Mouse (Mus musculus) MEL (cell line): ENCODE measurements at regions not wholly inside any gene's neighbourhood (a gene's known extent, or its start where the extent isn't known, plus 50 kb on each side); places are given as distances from the start of the nearest gene placed in this dataset.

Experiments used
- DNase-seq: peaks from one replicate; pipeline ENCODE4 v3.0.0; 2011; ENCODE audit warnings: low read depth, low spot score
- H3K27ac ChIP-seq: 2 replicates; pipeline ENCODE4 v1.5.1; 2012; ENCODE audit warnings: low read depth, mild to moderate bottlenecking, control low read depth, low read length, moderate library complexity; ENCODE audit not compliant: control insufficient read depth
- H3K27me3 ChIP-seq, 2 experiments: fragments of 150-350 bp in 1 of 2; sonication (generic) in 1 of 2; 2 replicates each; pipeline ENCODE4 v1.6.1; 2012; ENCODE audit warnings: low read length in 2 of 2, mild to moderate bottlenecking in 2 of 2, improper control_type of control experiment in 1 of 2, moderate library complexity in 1 of 2; ENCODE audit not compliant: insufficient read depth in 2 of 2, control insufficient read depth in 1 of 2
- H3K36me3 ChIP-seq, 2 experiments: 2 replicates each; pipeline ENCODE4 v1.6.1; 2012 to 2014; ENCODE audit warnings: low read length in 2 of 2, improper control_type of control experiment in 1 of 2, inconsistent platforms in 1 of 2, mild to moderate bottlenecking in 1 of 2; ENCODE audit not compliant: insufficient read depth in 2 of 2, control insufficient read depth in 1 of 2
- H3K4me1 ChIP-seq, 2 experiments: fragments of 150-350 bp in 1 of 2; sonication (generic) in 1 of 2; 2 replicates each; pipeline ENCODE4 v1.6.1; 2012; ENCODE audit warnings: low read length in 2 of 2, improper control_type of control experiment in 1 of 2, mild to moderate bottlenecking in 1 of 2; ENCODE audit not compliant: insufficient read depth in 2 of 2, control insufficient read depth in 1 of 2
- H3K4me3 ChIP-seq, 2 experiments: fragments of 150-350 bp in 1 of 2; sonication (generic) in 1 of 2; 2 replicates each; pipeline ENCODE4 v1.5.1; 2012; ENCODE audit warnings: low read depth in 2 of 2, low read length in 2 of 2, mild to moderate bottlenecking in 2 of 2, moderate library complexity in 2 of 2, control low read depth in 1 of 2, improper control_type of control experiment in 1 of 2; ENCODE audit not compliant: control insufficient read depth in 1 of 2, insufficient read depth in 1 of 2
- H3K79me2 ChIP-seq: 2 replicates; pipeline ENCODE4 v1.6.1; 2012; ENCODE audit warnings: mild to moderate bottlenecking, low read length, moderate library complexity; ENCODE audit not compliant: control insufficient read depth, poor library complexity, insufficient read depth
- H3K9ac ChIP-seq: 2 replicates; pipeline ENCODE4 v1.6.1; 2012; ENCODE audit warnings: low read depth, mild to moderate bottlenecking, control low read depth, low read length, moderate library complexity; ENCODE audit not compliant: control insufficient read depth, poor library complexity, severe bottlenecking
- H3K9me3 ChIP-seq: fragments of 150-350 bp; sonication (generic); replicated peaks from 2 replicates; pipeline ENCODE4 v1.6.1; 2012; ENCODE audit warnings: mild to moderate bottlenecking, low read length, improper control_type of control experiment, moderate library complexity; ENCODE audit not compliant: insufficient read depth
- CTCF ChIP-seq, 3 experiments: IDR thresholded peaks in 2 of 3; conservative IDR thresholded peaks in 1 of 3; 2 replicates each; pipeline ENCODE4 v1.5.1; 2011 to 2012; ENCODE audit warnings: low read length in 3 of 3, low read depth in 2 of 3, mild to moderate bottlenecking in 2 of 3, improper control_type of control experiment in 1 of 3, inconsistent platforms in 1 of 3, mixed read lengths in 1 of 3, moderate library complexity in 1 of 3; ENCODE audit not compliant: control insufficient read depth in 1 of 3, insufficient read depth in 1 of 3, poor library complexity in 1 of 3, severe bottlenecking in 1 of 3
- E2F4 ChIP-seq: IDR thresholded peaks from 2 replicates; pipeline ENCODE4 v1.6.1; 2011; ENCODE audit warnings: low read depth, low read length, improper control_type of control experiment, borderline replicate concordance
- GABPA ChIP-seq: IDR thresholded peaks from 2 replicates; pipeline ENCODE4 v1.6.1; 2012; ENCODE audit warnings: low read depth, mild to moderate bottlenecking, inconsistent platforms, low read length, improper control_type of control experiment, moderate library complexity
- JUND ChIP-seq: IDR thresholded peaks from 2 replicates; pipeline ENCODE4 v1.6.1; 2011; ENCODE audit warnings: low read depth, mild to moderate bottlenecking, improper control_type of control experiment, low read length
- MAFK ChIP-seq: IDR thresholded peaks from 2 replicates; pipeline ENCODE4 v1.6.1; 2011; ENCODE audit warnings: low read depth, mild to moderate bottlenecking, low read length, improper control_type of control experiment, borderline replicate concordance
- MYC ChIP-seq: IDR thresholded peaks from 2 replicates; pipeline ENCODE4 v1.6.1; 2011; ENCODE audit warnings: low read depth, mild to moderate bottlenecking, low read length, improper control_type of control experiment, moderate library complexity
- SMC3 ChIP-seq: IDR thresholded peaks from 2 replicates; pipeline ENCODE4 v1.6.1; 2011; ENCODE audit warnings: low read depth, low read length, improper control_type of control experiment
- TCF12 ChIP-seq: IDR thresholded peaks from 2 replicates; pipeline ENCODE4 v1.6.1; 2014; ENCODE audit warnings: low read depth, mild to moderate bottlenecking, inconsistent platforms, low read length, improper control_type of control experiment, moderate library complexity
- ZC3H11A ChIP-seq: IDR thresholded peaks from 2 replicates; pipeline ENCODE4 v1.6.1; 2012; ENCODE audit warnings: low read depth, mild to moderate bottlenecking, inconsistent platforms, low read length, improper control_type of control experiment
- ZKSCAN1 ChIP-seq: IDR thresholded peaks from 2 replicates; pipeline ENCODE4 v1.6.1; 2012; ENCODE audit warnings: low read depth, mild to moderate bottlenecking, inconsistent platforms, low read length, improper control_type of control experiment, moderate library complexity

DNA sequence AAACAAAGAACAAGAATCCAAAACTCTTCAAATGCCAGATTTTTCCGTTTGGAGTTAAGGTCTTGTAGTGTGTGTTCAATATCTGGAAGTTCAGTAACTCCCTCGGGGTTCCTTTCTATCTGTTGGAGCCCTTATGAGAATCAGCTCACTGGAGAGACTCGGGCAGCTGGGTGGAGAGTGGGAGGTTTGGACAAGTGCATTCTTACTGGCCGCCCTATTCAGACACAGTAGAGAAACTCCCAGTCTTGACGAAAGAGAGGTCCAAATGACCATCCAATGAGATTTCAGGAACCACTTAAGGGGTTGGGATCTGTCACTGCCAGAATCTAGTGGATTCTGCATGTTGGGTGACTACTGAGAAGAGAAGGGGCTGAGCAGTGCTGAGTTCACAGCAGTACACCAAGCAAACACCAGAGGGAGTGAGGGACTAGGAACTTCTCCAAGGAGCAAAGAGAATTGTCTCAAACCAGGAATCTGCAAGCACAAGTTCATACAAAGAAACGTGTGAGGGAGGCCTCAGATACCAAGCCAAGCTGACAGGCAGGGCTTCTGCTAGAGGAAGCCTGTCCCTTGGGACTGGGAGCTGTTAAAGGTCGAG is 310.0 kb upstream of the Magi2 start:
- Histone ChIP-seq H3K79me2 (no peaks in the 10 kb centered on the region), H3K9me3 (no peaks in the 10 kb centered on the region), H3K4me1 (no peaks in the 10 kb centered on the region), H3K9ac (no peak overlapping the region), H3K27ac (no peak overlapping the region), H3K27me3 (no peaks in the 10 kb centered on the region), H3K36me3 (no peaks in the 10 kb centered on the region), H3K4me3 (no peak overlapping the region)
- peak in 1 of 3 experiments; percentile 26; a peak in 2 of 6 replicates for TF ChIP-seq CTCF (IDR thresholded peaks at IDR 0.05 in 2 of 3, conservative IDR thresholded peaks at IDR 0.05 in 1 of 3; ENCODE audit: control insufficient read depth in 1 of 3, insufficient read depth in 1 of 3, low read depth in 2 of 3, low read length in 3 of 3, poor library complexity in 1 of 3, severe bottlenecking in 1 of 3)
- no peak for TF ChIP-seq ZKSCAN1
- TF ChIP-seq SMC3 = peak; percentile 36; the same call in 1 of the 2 replicates
- DNase-seq = peak; percentile 9

DNA sequence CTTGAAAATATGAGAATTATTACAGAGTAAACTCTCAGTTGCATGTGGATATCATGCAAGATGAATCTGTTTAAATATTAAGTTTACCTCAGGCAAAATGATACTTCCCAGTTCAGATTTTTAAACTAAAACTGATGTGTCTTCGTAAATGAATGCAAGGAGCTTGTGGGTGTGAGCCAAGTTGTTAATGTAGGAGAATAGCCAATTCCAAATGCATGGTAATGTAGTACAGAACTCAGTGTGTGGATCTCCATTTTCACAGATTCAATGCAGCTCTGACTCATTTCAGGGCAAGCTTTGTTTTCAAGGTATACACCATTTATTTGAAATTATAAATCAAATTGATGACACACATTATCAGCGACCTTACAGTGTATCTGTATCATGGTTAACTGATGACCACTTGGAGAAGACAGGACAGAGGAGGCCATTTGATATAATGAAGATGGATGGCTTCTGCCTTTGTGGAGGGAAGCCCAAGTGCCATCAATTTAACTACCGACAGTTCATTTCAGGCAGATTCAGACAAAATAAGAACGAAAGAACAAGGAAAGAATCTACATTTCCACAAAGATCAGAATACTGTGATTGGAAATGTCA is 272.9 kb upstream of the Magi2 start:
- H3K9me3 ChIP-seq = no peaks in the 10 kb centered on the region
- no peak overlapping the region for H3K4me3 ChIP-seq
- DNase-seq = no peak
- H3K36me3 ChIP-seq = no peaks in the 10 kb centered on the region
- TF ChIP-seq TCF12 (no peak), GABPA (no peak), JUND (no peak), SMC3 (no peak), MAFK (no peak), MYC (no peak), E2F4 (no peak), ZC3H11A (no peak)
- H3K27ac ChIP-seq = no peak overlapping the region
- H3K27me3 ChIP-seq = no peaks in the 10 kb centered on the region
- H3K4me1 ChIP-seq = no peaks in the 10 kb centered on the region
- H3K79me2 ChIP-seq = no peaks in the 10 kb centered on the region
- no peak overlapping the region for H3K9ac ChIP-seq
